Mouse (Mus musculus) intestine, postnatal 0 days (tissue): Measurements from ENCODE around the gene Psmb1. TPM values are rescaled to one million over a fixed set of nuclear protein-coding genes. Genes with fewer than 3 reads are reported as not detected.

Source experiments
- ATAC-seq: fragments of 200-750 bp; cut with Nextera tagmentation; 2 replicates; pipeline ENCODE4 v1.8.0; 2017; ENCODE audit warnings: mild to moderate bottlenecking, moderate TSS enrichment, moderate library complexity
- H3K27ac ChIP-seq: fragments of 300-500 bp; sonication (generic); 2 replicates; pipeline ENCODE4 v1.5.1; 2014; ENCODE audit warnings: mild to moderate bottlenecking, low read depth, low read length, moderate library complexity
- H3K27me3 ChIP-seq: fragments of 300-500 bp; sonication (generic); replicated peaks from 2 replicates; pipeline ENCODE4 v1.6.1; 2014; ENCODE audit warnings: low read length, mixed read lengths; ENCODE audit not compliant: control insufficient read depth, insufficient read depth
- H3K36me3 ChIP-seq: fragments of 300-500 bp; sonication (generic); 2 replicates; pipeline ENCODE4 v1.6.1; 2014; ENCODE audit warnings: mild to moderate bottlenecking, moderate library complexity; ENCODE audit not compliant: control insufficient read depth, insufficient read depth
- H3K4me1 ChIP-seq: fragments of 300-500 bp; sonication (generic); replicated peaks from 2 replicates; pipeline ENCODE4 v1.6.1; 2014; ENCODE audit warnings: antibody characterized with exemption, low read length, mixed read lengths; ENCODE audit not compliant: control insufficient read depth, insufficient read depth
- H3K4me2 ChIP-seq: fragments of 300-500 bp; sonication (generic); replicated peaks from 2 replicates; pipeline ENCODE4 v1.6.1; 2014; ENCODE audit warnings: low read depth, mild to moderate bottlenecking, moderate library complexity
- H3K4me3 ChIP-seq: fragments of 300-500 bp; sonication (generic); 2 replicates; pipeline ENCODE4 v1.5.1; 2014; ENCODE audit warnings: low read depth, low read length
- H3K9ac ChIP-seq: fragments of 300-500 bp; sonication (generic); 2 replicates; pipeline ENCODE4 v1.6.1; 2014; ENCODE audit warnings: mild to moderate bottlenecking, low read depth, low read length
- H3K9me3 ChIP-seq: fragments of 300-500 bp; sonication (generic); 2 replicates; pipeline ENCODE4 v1.6.1; 2016; ENCODE audit warnings: mixed run types; ENCODE audit not compliant: control insufficient read depth
- CTCF ChIP-seq: sonication (generic); IDR thresholded peaks from 2 replicates; pipeline ENCODE4 v1.5.1; 2016; ENCODE audit warnings: low read depth, mild to moderate bottlenecking, control low read depth, antibody characterized with exemption, moderate library complexity
- WGBS: fragments of 180-500 bp; shearing (Covaris S2); extraction: QIAGEN DNeasy Blood & Tissue Kit; methylation state at CpG from one replicate; pipeline ENCODE4 v1.1.7; 2014; 5-methylcytosine and 5-hydroxymethylcytosine counted together
- polyA plus RNA-seq: library from polyadenylated mRNA; unstranded; fragments of >200 nt; fragmentation: Nextera tagmentation; extraction: Ambion mirVana; gene quantifications from 2 replicates; pipeline ENCODE4 v1.2.1, GENCODE M21; 2015

Psmb1 gene
- polyA plus RNA-seq, 1 experiment from 2014 or later = 246 TPM

- ATAC-seq = no peak
- Histone ChIP-seq H3K9me3 (no peaks in the 10 kb centered on the region), H3K36me3 (peaks cover 77% of the 10 kb centered on the region), H3K27me3 (no peaks in the 10 kb centered on the region), H3K4me3 (no peak overlapping the region), H3K27ac (no peak overlapping the region), H3K9ac (no peak overlapping the region), H3K4me2 (no peak overlapping the region), H3K4me1 (no peaks in the 10 kb centered on the region)
- no peak for TF ChIP-seq CTCF
- WGBS = 97% methylated on average over 1 of the region's 1 CpGs
Measured at GRCm38 (mm10) chr17:15518766-15519165, 19.2 kb upstream of the Psmb1 start.

- Histone ChIP-seq H3K27me3 (no peaks in the 10 kb centered on the region), H3K36me3 (peaks cover 77% of the 10 kb centered on the region), H3K9me3 (no peaks in the 10 kb centered on the region), H3K27ac (no peak overlapping the region), H3K4me2 (no peak overlapping the region), H3K4me1 (no peaks in the 10 kb centered on the region), H3K4me3 (no peak overlapping the region), H3K9ac (no peak overlapping the region)
- 93% methylated on average over 5 of the region's 5 CpGs for WGBS
- TF ChIP-seq CTCF = no peak
- no peak for ATAC-seq
Measured at GRCm38 (mm10) chr17:15518186-15518585, 18.6 kb upstream of the Psmb1 start.

- WGBS = 72% methylated on average over 5 of the region's 5 CpGs
- Histone ChIP-seq H3K9ac (no peak overlapping the region), H3K27me3 (no peaks in the 10 kb centered on the region), H3K9me3 (no peaks in the 10 kb centered on the region), H3K4me3 (no peak overlapping the region), H3K36me3 (peaks cover 74% of the 10 kb centered on the region), H3K4me1 (no peaks in the 10 kb centered on the region), H3K4me2 (no peak overlapping the region), H3K27ac (no peak overlapping the region)
- no peak for ATAC-seq
- peak; percentile 19; the same call in 1 of the 2 replicates for TF ChIP-seq CTCF
Measured at GRCm38 (mm10) chr17:15517776-15518175, 18.2 kb upstream of the Psmb1 start.

- ATAC-seq = no peak
- Histone ChIP-seq H3K4me3 (no peak overlapping the region), H3K27ac (no peak overlapping the region), H3K36me3 (peaks cover 75% of the 10 kb centered on the region), H3K4me2 (no peak overlapping the region), H3K9ac (no peak overlapping the region), H3K9me3 (no peaks in the 10 kb centered on the region), H3K4me1 (no peaks in the 10 kb centered on the region), H3K27me3 (no peaks in the 10 kb centered on the region)
- TF ChIP-seq CTCF = no peak
- 91% methylated on average over 2 of the region's 2 CpGs for WGBS
Measured at GRCm38 (mm10) chr17:15510694-15511093, 11.1 kb upstream of the Psmb1 start.

- 36% methylated on average over 7 of the region's 7 CpGs for WGBS
- peak overlapping the region; percentile 85 for H3K4me2 ChIP-seq
- peak overlapping the region; percentile 91; the same call in 1 of the 2 replicates for H3K9ac ChIP-seq
- H3K4me1 ChIP-seq = 0 out of 2 replicates have a peak, but pooled peaks cover 11% of the 10 kb centered on the region
- H3K36me3 ChIP-seq = peaks cover 24% of the 10 kb centered on the region
- 0 out of 2 replicates have a peak overlapping the region, but pooled peaks have one; percentile 98 for H3K27ac ChIP-seq
- H3K27me3 ChIP-seq = no peaks in the 10 kb centered on the region
- ATAC-seq = no peak
- no peak for TF ChIP-seq CTCF
- H3K9me3 ChIP-seq = no peaks in the 10 kb centered on the region
- H3K4me3 ChIP-seq = peak overlapping the region; percentile 97
Measured at GRCm38 (mm10) chr17:15498753-15499113, 818 bp downstream of the Psmb1 start.

- ATAC-seq = peak; percentile 91
- H3K9ac ChIP-seq = peak overlapping the region; percentile 91
Measured at GRCm38 (mm10) chr17:15497882-15498752, 1.4 kb downstream of the Psmb1 start.

More at GRCm38 (mm10) chr17:15497882-15498752, 1.4 kb downstream of the Psmb1 start:
- peak overlapping the region; percentile 98 for H3K27ac ChIP-seq
- no peaks in the 10 kb centered on the region for H3K27me3 ChIP-seq
- peaks cover 28% of the 10 kb centered on the region for H3K36me3 ChIP-seq
- no peak for TF ChIP-seq CTCF
- H3K4me1 ChIP-seq = 0 out of 2 replicates have a peak, but pooled peaks cover 11% of the 10 kb centered on the region
- H3K4me3 ChIP-seq = peak overlapping the region; percentile 97
- no peaks in the 10 kb centered on the region for H3K9me3 ChIP-seq
- under 1% methylated on average over 50 of the region's 50 CpGs for WGBS
- H3K4me2 ChIP-seq = peak overlapping the region; percentile 85
